25 mouse cellular contexts compared by ENCODE assay signal in the genomic region with DNA sequence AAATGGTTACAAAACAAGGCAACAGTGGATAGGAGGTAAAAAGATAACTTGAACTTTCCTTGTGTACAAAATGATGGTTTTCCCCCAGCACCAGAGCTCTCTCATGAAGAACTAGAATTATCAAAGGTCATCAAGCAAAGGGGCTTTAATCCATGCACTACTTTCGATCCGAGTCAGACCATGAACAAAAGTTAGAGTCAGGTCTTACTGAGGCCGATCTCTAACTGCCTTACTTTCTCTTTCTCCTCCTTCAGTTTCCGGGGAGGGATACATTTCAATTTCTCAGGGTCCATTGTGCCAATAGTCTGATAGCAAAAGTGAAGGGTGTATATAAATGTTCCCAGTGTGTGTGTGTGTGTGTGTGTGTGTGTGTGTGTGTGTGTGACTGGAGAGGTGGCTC. TPM values are rescaled to one million over a fixed set of nuclear protein-coding genes. Genes with fewer than 3 reads are reported as not detected.
DNase-seq lines count a peak whose midpoint lies in the region; ATAC-seq and TF ChIP-seq lines count a peak whose summit lies in the region.
"Had no signal": no experiment of that assay in that cellular context is flagged by ENCODE, and none has a peak within 500 bp of the region (broad histone marks: within the 10 kb centered on the region; RNA-seq: fewer than 3 reads in every experiment).

No protein-coding gene starts in this region.

- H3K4me3 ChIP-seq in MEL (ENCODE audit: control insufficient read depth in 1 of 2, insufficient read depth in 1 of 2, low read depth in 2 of 2, low read length in 2 of 2), result no peak overlapping the region
- H3K4me3 ChIP-seq: forebrain, embryonic 10.5 days; forebrain, embryonic 13.5 days; heart, adult 2 months; heart, embryonic 10.5 days; heart, embryonic 13.5 days; intestine, embryonic 15.5 days had no signal

- no peaks in the 10 kb centered on the region for H3K27me3 ChIP-seq in MEL (ENCODE audit: control insufficient read depth in 1 of 2, insufficient read depth in 2 of 2, low read length in 2 of 2)
- H3K27me3 ChIP-seq: heart, embryonic 13.5 days; intestine, embryonic 15.5 days had no signal

- no peak overlapping the region for H3K27ac ChIP-seq in MEL (ENCODE audit: control insufficient read depth, low read depth, low read length)
- H3K27ac ChIP-seq: forebrain, embryonic 10.5 days; forebrain, embryonic 13.5 days; heart, adult 2 months; heart, embryonic 10.5 days; heart, embryonic 13.5 days; hindbrain, embryonic 14.5 days; intestine, embryonic 15.5 days had no signal

- H3K9ac ChIP-seq in MEL (ENCODE audit: control insufficient read depth, low read depth, low read length, poor library complexity, severe bottlenecking), result no peak overlapping the region
- H3K9ac ChIP-seq: forebrain, embryonic 13.5 days; heart, embryonic 13.5 days; hindbrain, embryonic 14.5 days; intestine, embryonic 15.5 days had no signal

- H3K79me2 ChIP-seq in MEL (ENCODE audit: control insufficient read depth, insufficient read depth, low read length, poor library complexity), result no peaks in the 10 kb centered on the region; the same call in 1 of the 2 replicates

- H3K36me3 ChIP-seq in MEL (ENCODE audit: control insufficient read depth in 1 of 2, insufficient read depth in 2 of 2, low read length in 2 of 2), result peaks cover 0 to 10% of the 10 kb centered on the region in 2 experiments; a peak in 2 of 4 replicates
- H3K36me3 ChIP-seq: intestine, embryonic 15.5 days had no signal

- no peak for TF ChIP-seq RAD21 in MEL (IDR thresholded peaks at IDR 0.05; ENCODE audit: low read depth, low read length)

- TF ChIP-seq CTCF in MEL (IDR thresholded peaks at IDR 0.05 in 2 of 3, conservative IDR thresholded peaks at IDR 0.05 in 1 of 3; ENCODE audit: control insufficient read depth in 1 of 3, insufficient read depth in 1 of 3, low read depth in 2 of 3, low read length in 3 of 3, poor library complexity in 1 of 3, severe bottlenecking in 1 of 3), result no peak

- no peak for TF ChIP-seq EP300 in MEL (IDR thresholded peaks at IDR 0.05; ENCODE audit: low read depth in 1 of 2, low read length in 2 of 2)

- H3K4me1 ChIP-seq in MEL (ENCODE audit: control insufficient read depth in 1 of 2, insufficient read depth in 2 of 2, low read length in 2 of 2), result peaks cover 2 to 10% of the 10 kb centered on the region in 2 experiments

- H3K9me3 ChIP-seq in MEL (replicated peaks; ENCODE audit: insufficient read depth, low read length), result no peaks in the 10 kb centered on the region
- H3K9me3 ChIP-seq: forebrain, embryonic 10.5 days; forebrain, embryonic 13.5 days; G1E; heart, embryonic 10.5 days; heart, embryonic 13.5 days; intestine, embryonic 15.5 days had no signal

- DNase-seq in CD4-positive, CD25-positive, alpha-beta regulatory T cell, adult 2 months (ENCODE audit: low read depth, low spot score), result peak; percentile 37
- DNase-seq in MEL (ENCODE audit: low read depth, low spot score), result no peak
- DNase-seq in gastrocnemius, postnatal 4 days (ENCODE audit: low spot score in 2 of 2), result no peak
- DNase-seq in ovary, postnatal 14 days (ENCODE audit: low spot score), result no peak
- DNase-seq in gastrocnemius, postnatal 25 days, result no peak
- DNase-seq: adrenal gland, adult 8-10 months; adrenal gland, postnatal 25 days; cerebellum, adult 11-12 months; cerebellum, adult 8-10 months; cerebellum, postnatal 14 days; gastrocnemius, postnatal 10 days; heart, adult 2 months; heart, postnatal 14 days; heart, postnatal 4 days; kidney, adult 11 months had no signal

- no peak for TF ChIP-seq POLR2A in MEL (IDR thresholded peaks at IDR 0.05; ENCODE audit: control insufficient read depth in 1 of 2, insufficient read depth in 1 of 2, low read depth in 1 of 2, low read length in 2 of 2, poor library complexity in 1 of 2)

- peak; percentile 35 for ATAC-seq in inflammation-experienced regulatory T-cells, adult 6 months
- ATAC-seq: forebrain, embryonic 13.5 days; forebrain, embryonic 16.5 days; hindbrain, postnatal 0 days; intestine, embryonic 15.5 days had no signal

TF ChIP-seq in MEL, 35 proteins besides CTCF, POLR2A, EP300 and RAD21:
- TF ChIP-seq POLR2AphosphoS2 (IDR thresholded peaks at IDR 0.05; ENCODE audit: low read length), result no peak
- TF ChIP-seq GATA1 (IDR thresholded peaks at IDR 0.05; ENCODE audit: low read depth, low read length), result no peak
- no peak for TF ChIP-seq NELFE (IDR thresholded peaks at IDR 0.05; ENCODE audit: low read depth, low read length)
- no peak for TF ChIP-seq MYC (IDR thresholded peaks at IDR 0.05; ENCODE audit: low read depth, low read length)
- no peak for TF ChIP-seq ZC3H11A (IDR thresholded peaks at IDR 0.05; ENCODE audit: low read depth, low read length)
- peak; percentile 37 for TF ChIP-seq ZNF384 (IDR thresholded peaks at IDR 0.05; ENCODE audit: low read depth, low read length)
TF ChIP-seq in MEL: peak in this region for 1.

RNA-seq across cellular contexts. Expression of a gene that starts 2.2 kb away (rescaled TPM):
- total RNA-seq in MEL (2012; rRNA removed), result 3.8 and 5.1 TPM in 2 replicates
- polyA plus RNA-seq in MEL (2012; ENCODE audit: insufficient read depth in 1 of 2, insufficient read length in 2 of 2, low read depth in 1 of 2, low replicate concordance in 2 of 2, missing spikeins in 1 of 2), result 10 to 100 TPM in 1 of 2 experiments, not detected in 1; 10.9 TPM
- 1 to 10 TPM; 4.2 to 9.1 (median 4.2) TPM for polyA plus RNA-seq in inflammation-experienced regulatory T-cells, adult 6 months (2017; shearing (Covaris generic))
- total RNA-seq in gastrocnemius, postnatal 4 days (2021), result 1 to 10 TPM; 9.8 TPM
- 1 to 10 TPM; 2.3 to 3.2 TPM for total RNA-seq in gastrocnemius, postnatal 25 days (2021)

RNA-seq across cellular contexts. Expression of a gene that starts 7.4 kb away (rescaled TPM):
- 32.0 and 34.2 TPM in 2 replicates for total RNA-seq in MEL (2012; rRNA removed)
- polyA plus RNA-seq in MEL (2012; ENCODE audit: insufficient read depth in 1 of 2, insufficient read length in 2 of 2, low read depth in 1 of 2, low replicate concordance in 2 of 2, missing spikeins in 1 of 2), result 10 to 100 TPM in 1 of 2 experiments, not detected in 1; 53.8 TPM
- polyA plus RNA-seq in inflammation-experienced regulatory T-cells, adult 6 months (2017; shearing (Covaris generic)), result 10 to 100 TPM; 63.9 to 72.0 (median 71.8) TPM
- 10 to 100 TPM; 87.7 to 93.8 TPM for total RNA-seq in gastrocnemius, postnatal 4 days (2021)
- 100 to 1,000 TPM; 145 to 160 TPM for total RNA-seq in gastrocnemius, postnatal 25 days (2021)

RNA-seq across cellular contexts. Expression of a gene that starts 17.3 kb away (rescaled TPM):
- 126 and 131 TPM in 2 replicates for total RNA-seq in MEL (2012; rRNA removed)
- 100 to 1,000 TPM in 1 of 2 experiments, not detected in 1; 172 TPM for polyA plus RNA-seq in MEL (2012; ENCODE audit: insufficient read depth in 1 of 2, insufficient read length in 2 of 2, low read depth in 1 of 2, low replicate concordance in 2 of 2, missing spikeins in 1 of 2)
- polyA plus RNA-seq in inflammation-experienced regulatory T-cells, adult 6 months (2017; shearing (Covaris generic)), result 10 to 100 TPM; 53.6 to 63.9 (median 55.8) TPM
- total RNA-seq in gastrocnemius, postnatal 4 days (2021), result 10 to 100 TPM; 25.6 to 30.0 TPM
- 10 to 100 TPM; 16.5 to 17.4 TPM for total RNA-seq in gastrocnemius, postnatal 25 days (2021)

RNA-seq across cellular contexts. Expression of a gene that starts 17.4 kb away (rescaled TPM):
- 54.0 and 59.8 TPM in 2 replicates for total RNA-seq in MEL (2012; rRNA removed)
- polyA plus RNA-seq in MEL (2012; ENCODE audit: insufficient read depth in 1 of 2, insufficient read length in 2 of 2, low read depth in 1 of 2, low replicate concordance in 2 of 2, missing spikeins in 1 of 2), result 100 to 1,000 TPM in 1 of 2 experiments, not detected in 1; 131 TPM
- polyA plus RNA-seq in inflammation-experienced regulatory T-cells, adult 6 months (2017; shearing (Covaris generic)), result 100 to 1,000 TPM; 101 to 139 (median 122) TPM
- 100 to 1,000 TPM in 1 of 2 experiments, 10 to 100 TPM in 1; 96.9 to 105 TPM for total RNA-seq in gastrocnemius, postnatal 4 days (2021)
- total RNA-seq in gastrocnemius, postnatal 25 days (2021), result 100 to 1,000 TPM; 144 to 150 TPM

RNA-seq across cellular contexts. Expression of a gene that starts 38.5 kb away (rescaled TPM):
- total RNA-seq in MEL (2012; rRNA removed), result 23.5 and 25.0 TPM in 2 replicates
- 10 to 100 TPM in 1 of 2 experiments, not detected in 1; 59.9 TPM for polyA plus RNA-seq in MEL (2012; ENCODE audit: insufficient read depth in 1 of 2, insufficient read length in 2 of 2, low read depth in 1 of 2, low replicate concordance in 2 of 2, missing spikeins in 1 of 2)
- polyA plus RNA-seq in inflammation-experienced regulatory T-cells, adult 6 months (2017; shearing (Covaris generic)), result 10 to 100 TPM; 10.2 to 13.8 (median 11.3) TPM
- total RNA-seq in gastrocnemius, postnatal 4 days (2021), result 10 to 100 TPM; 69.2 to 72.3 TPM
- total RNA-seq in gastrocnemius, postnatal 25 days (2021), result 100 to 1,000 TPM; 117 to 135 TPM
